Mouse (Mus musculus) adrenal gland, adult 2 months (tissue): Measurements from ENCODE around the gene Pcnx3. TPM values are rescaled to one million over a fixed set of nuclear protein-coding genes. Genes with fewer than 3 reads are reported as not detected.

Experiments
- DNase-seq: peaks from one replicate; pipeline ENCODE4 v3.0.0; 2021
- polyA plus RNA-seq: library from polyadenylated mRNA; depleted of rRNA; stranded (reverse); fragments of >200 nt; gene quantifications from 2 replicates; pipeline ENCODE4 v1.2.3, GENCODE M21; 2012
- total RNA-seq, 2 experiments: library from RNA; stranded (reverse); gene quantifications; 2 replicates each; pipeline ENCODE4 v1.2.3; 2021

The Pcnx3 gene
- total and polyA plus RNA-seq, 3 experiments = 88.9 to 330 (median 90.8) TPM

- DNase-seq = no peak
These were observed 4.5 kb downstream of the Pcnx3 start for GRCm38 (mm10) chr19:5684236-5684635.

GRCm38 (mm10) chr19:5680432-5680831 lies 8.3 kb downstream of the Pcnx3 start:
- peak; percentile 86 for DNase-seq

GRCm38 (mm10) chr19:5668372-5668771 lies 20.3 kb downstream of the Pcnx3 start:
- peak; percentile 49 for DNase-seq

GRCm38 (mm10) chr19:5666386-5666785 lies 22.3 kb downstream of the Pcnx3 start:
- DNase-seq = no peak

- no peak for DNase-seq
These were observed 23.2 kb downstream of the Pcnx3 start for GRCm38 (mm10) chr19:5665465-5665864.

GRCm38 (mm10) chr19:5664669-5665257 lies 23.9 kb downstream of the Pcnx3 start:
- no peak for DNase-seq

GRCm38 (mm10) chr19:5662981-5663913 lies 25.5 kb downstream of the Pcnx3 start, which contains the start of gene Sipa1:
Gene Sipa1 (minus strand): TSS chr19:5663707.
- peak; percentile 98 for DNase-seq

- DNase-seq = no peak
These were observed 26.4 kb downstream of the Pcnx3 start for GRCm38 (mm10) chr19:5662310-5662709.

GRCm38 (mm10) chr19:5660942-5661751 lies 27.6 kb downstream of the Pcnx3 start:
- DNase-seq = peak; percentile 59

GRCm38 (mm10) chr19:5654720-5655298 lies 33.9 kb downstream of the Pcnx3 start:
- DNase-seq = no peak

GRCm38 (mm10) chr19:5653969-5654719 lies 34.6 kb downstream of the Pcnx3 start:
- DNase-seq = peak; percentile 63

GRCm38 (mm10) chr19:5652570-5652969 lies 36.1 kb downstream of the Pcnx3 start:
- no peak for DNase-seq

- no peak for DNase-seq
These were observed 37.0 kb downstream of the Pcnx3 start for GRCm38 (mm10) chr19:5651502-5652274.

GRCm38 (mm10) chr19:5649298-5649741 lies 39.4 kb downstream of the Pcnx3 start:
- DNase-seq = peak; percentile 64

GRCm38 (mm10) chr19:5648401-5649297 lies 40.1 kb downstream of the Pcnx3 start:
- peak; percentile 92 for DNase-seq

GRCm38 (mm10) chr19:5647791-5648190 lies 40.9 kb downstream of the Pcnx3 start:
- no peak for DNase-seq

- no peak for DNase-seq
These were observed 41.9 kb downstream of the Pcnx3 start for GRCm38 (mm10) chr19:5646731-5647330.

- no peak for DNase-seq
These were observed 43.4 kb downstream of the Pcnx3 start for GRCm38 (mm10) chr19:5645280-5645679.

GRCm38 (mm10) chr19:5641641-5642040 lies 47.1 kb downstream of the Pcnx3 start:
- no peak for DNase-seq
